Mouse (Mus musculus): Measurements from ENCODE around the gene 2900011O08Rik.
"Not testable (repeated sequence)": the region's sequence is repeated elsewhere in the genome, so short reads cannot be mapped to it uniquely, and the experiment has no call there.

The 2900011O08Rik gene

DNA sequence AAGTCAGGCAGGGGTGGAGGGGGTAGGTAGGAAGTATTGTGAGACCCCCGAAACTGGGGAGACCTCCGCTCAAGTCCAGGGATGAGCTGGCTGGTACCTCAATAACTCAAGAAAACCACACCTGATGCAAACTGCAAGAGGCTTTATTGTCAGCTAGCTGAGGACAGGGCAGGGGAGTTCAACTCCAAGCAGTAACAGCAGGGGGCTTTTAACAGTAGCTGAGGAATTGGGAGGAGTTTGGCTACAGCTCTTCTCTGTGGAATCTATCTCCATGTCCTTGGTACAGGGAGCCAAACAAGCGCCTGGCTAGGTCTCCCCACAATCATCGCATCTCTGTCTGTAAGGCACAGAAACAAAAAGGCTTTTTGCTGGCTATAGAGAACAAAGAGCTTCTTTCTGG is 80.2 kb downstream of the 2900011O08Rik start:
- in situ Hi-C loops (cut with MboI): not testable (repeated sequence)

- in situ Hi-C loops (cut with MboI): not testable (repeated sequence)
Measured at GRCm38 (mm10) chr16:14068701-14069100, 82.3 kb downstream of the 2900011O08Rik start.

GRCm38 (mm10) chr16:14070471-14071169 is 84.2 kb downstream of the 2900011O08Rik start:
- in situ Hi-C loops (cut with MboI): no loop called here

DNA sequence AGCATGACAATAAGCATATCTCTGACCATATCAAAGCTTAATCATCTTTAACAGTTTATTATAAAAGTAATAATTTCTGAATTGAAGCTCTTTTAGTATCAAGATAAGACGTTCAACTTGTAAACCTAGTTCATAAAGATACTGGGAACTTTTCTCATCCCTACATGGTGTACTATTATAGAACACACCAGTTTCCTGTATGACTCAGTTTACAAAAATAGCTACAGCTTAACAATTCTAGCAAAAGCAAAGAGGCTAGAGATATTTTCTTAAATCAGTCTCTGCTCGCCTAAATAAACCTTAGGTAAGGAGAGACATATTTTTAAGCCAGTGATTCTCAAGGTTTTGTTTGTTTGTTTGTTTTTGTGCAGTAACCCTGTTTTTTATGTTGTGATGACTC is 96.5 kb downstream of the 2900011O08Rik start:
- in situ Hi-C loops (cut with MboI): no loop called here

- in situ Hi-C loops (cut with MboI): no loop called here
Measured at GRCm38 (mm10) chr16:14088249-14088648, 101.8 kb downstream of the 2900011O08Rik start.

DNA sequence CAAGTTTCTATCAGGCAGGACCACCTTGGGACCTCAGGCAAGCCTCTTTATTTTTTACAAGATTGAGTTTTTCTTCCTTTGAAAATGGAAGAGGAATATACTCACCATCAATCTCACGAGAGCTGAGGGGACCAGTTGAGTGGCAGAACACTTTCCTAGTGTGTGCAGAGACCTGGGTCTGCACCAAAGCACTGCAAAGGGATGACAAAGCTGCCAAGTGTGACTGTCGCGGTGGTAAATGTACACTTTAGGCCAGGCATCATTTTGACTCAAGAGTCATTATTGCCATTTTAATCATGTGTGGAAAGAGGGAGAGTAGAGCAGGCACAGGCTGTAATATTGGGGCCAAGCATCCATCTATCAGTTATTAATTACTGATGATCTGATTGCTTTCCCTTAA is 102.9 kb downstream of the 2900011O08Rik start:
- in situ Hi-C loops (cut with MboI): no loop called here

- in situ Hi-C loops (cut with MboI): no loop called here
Measured at GRCm38 (mm10) chr16:14091771-14092170, 105.4 kb downstream of the 2900011O08Rik start.

- in situ Hi-C loops (cut with MboI): no loop called here
Measured at GRCm38 (mm10) chr16:14105891-14106290, 119.5 kb downstream of the 2900011O08Rik start.

DNA sequence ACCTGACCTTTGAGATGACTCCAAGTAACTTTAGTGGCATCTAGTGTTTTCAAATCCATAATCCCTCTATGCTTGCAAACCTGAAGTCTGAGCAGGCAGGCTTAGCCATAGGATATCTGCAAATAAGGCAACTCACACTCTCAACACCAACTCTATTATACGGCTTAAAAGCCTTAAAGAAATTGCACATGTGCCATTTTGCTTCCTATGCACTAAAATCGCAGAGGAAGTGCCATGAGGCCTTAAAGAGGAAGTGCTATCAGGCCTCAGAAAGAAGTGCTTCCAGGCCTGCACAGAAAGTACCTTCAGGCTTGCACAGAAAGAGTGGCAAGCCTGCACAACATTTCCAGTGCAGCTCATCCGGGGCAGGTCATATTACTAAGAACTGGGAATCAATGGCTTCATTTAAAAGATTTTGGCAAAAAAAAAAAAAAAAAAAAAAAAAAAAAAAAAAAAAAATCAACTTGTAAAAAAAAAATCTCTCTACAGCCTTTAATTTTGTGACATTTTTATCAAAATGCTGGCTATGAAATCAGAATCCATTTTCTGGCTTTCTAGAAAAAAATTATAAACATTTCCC is 123.3 kb downstream of the 2900011O08Rik start:
- in situ Hi-C loops (cut with MboI): no loop called here

- in situ Hi-C loops (cut with MboI): no loop called here
Measured at GRCm38 (mm10) chr16:14110922-14111321, 124.5 kb downstream of the 2900011O08Rik start.

DNA sequence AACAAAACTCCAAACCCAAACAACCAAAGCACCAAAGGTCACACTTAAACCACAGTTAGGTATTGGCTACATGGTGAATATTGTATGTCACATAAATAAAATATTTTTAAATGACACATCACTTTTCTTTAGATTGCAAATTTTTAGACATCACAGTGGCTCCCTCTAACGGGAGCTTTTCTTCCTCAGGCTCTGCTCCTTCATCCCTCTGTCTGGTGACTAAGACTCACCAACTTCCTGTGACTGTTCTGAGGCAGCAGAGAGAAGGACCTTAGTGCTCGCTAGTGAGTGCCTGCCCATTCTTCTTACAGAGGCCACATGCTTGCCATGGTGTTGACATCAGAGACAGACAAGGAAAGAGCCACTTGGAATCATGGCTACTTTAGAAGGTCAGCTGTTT is 125.7 kb downstream of the 2900011O08Rik start:
- in situ Hi-C loops (cut with MboI): no loop called here

DNA sequence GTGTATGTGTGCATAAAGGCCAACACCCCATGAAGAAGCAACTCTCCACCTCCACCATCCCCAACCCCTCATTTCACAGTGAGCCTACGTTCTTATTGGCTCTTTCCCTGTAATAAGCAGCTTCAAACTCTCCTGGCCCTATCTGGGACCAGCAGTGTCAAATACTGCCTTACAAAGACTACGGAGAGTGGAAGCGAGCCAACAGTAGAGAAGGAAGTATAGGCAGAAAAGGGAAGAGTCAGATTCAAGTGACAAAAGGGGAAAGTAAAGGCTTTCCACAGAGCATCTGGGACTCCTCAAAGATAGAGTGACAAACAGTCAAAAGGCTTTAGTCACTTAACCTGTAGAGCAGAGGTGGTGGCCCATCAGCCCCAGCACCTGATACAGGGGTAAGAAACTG is 126.3 kb downstream of the 2900011O08Rik start:
- in situ Hi-C loops (cut with MboI): no loop called here

DNA sequence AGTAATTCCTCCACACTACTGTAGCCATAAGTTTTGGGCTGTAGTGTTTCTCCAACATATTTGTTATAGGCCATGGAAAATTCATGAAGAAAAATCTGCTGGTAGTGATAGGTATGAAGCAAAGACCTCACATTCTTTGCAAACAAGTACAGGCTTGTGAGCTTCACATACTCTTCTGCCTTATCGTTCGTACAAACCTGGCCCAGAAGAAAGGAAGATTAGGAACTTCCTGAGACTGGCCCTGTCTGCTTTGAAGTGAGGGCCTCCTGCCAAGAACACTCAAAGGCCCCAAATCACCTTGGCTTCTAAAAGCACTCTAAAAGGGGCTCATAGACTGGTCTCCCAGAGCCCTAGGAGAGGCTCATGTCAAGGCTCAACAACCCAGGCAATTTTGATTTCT is 130.9 kb downstream of the 2900011O08Rik start:
- in situ Hi-C loops (cut with MboI): no loop called here

GRCm38 (mm10) chr16:14120941-14121340 is 134.5 kb downstream of the 2900011O08Rik start:
- in situ Hi-C loops (cut with MboI): no loop called here

- in situ Hi-C loops (cut with MboI): no loop called here
Measured at GRCm38 (mm10) chr16:14121563-14121962, 135.2 kb downstream of the 2900011O08Rik start.

DNA sequence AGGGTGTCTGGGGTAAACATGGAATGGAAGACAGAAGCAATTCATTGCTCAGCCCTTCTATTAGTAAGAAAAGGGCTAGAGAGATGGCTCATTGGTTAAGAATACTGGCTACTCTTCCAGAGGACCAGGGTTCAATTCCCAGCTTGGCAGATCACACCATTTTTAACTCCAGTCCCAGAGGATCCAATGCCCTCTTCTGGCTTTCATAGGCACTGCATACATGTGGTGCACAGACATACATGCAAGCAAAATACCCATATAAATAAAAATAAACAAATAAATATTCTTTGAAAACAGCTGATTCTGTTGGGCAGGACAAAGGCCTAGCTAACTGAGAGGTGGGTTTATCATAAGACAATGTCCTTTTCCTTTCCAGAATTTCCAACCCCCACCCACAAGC is 136.2 kb downstream of the 2900011O08Rik start:
- in situ Hi-C loops (cut with MboI): no loop called here

- in situ Hi-C loops (cut with MboI): no loop called here
Measured at GRCm38 (mm10) chr16:14123901-14124300, 137.5 kb downstream of the 2900011O08Rik start.

- in situ Hi-C loops (cut with MboI): no loop called here
Measured at GRCm38 (mm10) chr16:14124709-14125108, 138.3 kb downstream of the 2900011O08Rik start.

GRCm38 (mm10) chr16:14125253-14125652 is 138.8 kb downstream of the 2900011O08Rik start:
- in situ Hi-C loops (cut with MboI): no loop called here

DNA sequence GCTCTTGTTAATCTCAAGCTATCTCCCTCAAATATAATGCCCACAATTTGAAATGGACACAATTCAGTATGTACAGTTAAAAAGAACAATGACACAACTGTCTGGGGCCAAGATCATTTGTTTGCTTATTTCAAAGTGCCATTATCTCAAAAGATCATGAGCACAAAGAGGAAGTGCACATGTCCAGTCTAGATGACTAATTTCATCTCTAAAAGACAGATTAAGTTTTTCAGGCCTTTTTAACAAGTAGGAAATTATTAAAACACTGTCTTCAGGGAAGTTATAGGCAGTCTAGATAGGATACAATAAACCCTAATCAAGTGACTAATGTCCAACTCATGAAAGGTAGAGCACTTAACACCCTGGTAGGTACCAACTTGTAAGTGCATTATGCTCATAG is 142.6 kb downstream of the 2900011O08Rik start:
- in situ Hi-C loops (cut with MboI): no loop called here

DNA sequence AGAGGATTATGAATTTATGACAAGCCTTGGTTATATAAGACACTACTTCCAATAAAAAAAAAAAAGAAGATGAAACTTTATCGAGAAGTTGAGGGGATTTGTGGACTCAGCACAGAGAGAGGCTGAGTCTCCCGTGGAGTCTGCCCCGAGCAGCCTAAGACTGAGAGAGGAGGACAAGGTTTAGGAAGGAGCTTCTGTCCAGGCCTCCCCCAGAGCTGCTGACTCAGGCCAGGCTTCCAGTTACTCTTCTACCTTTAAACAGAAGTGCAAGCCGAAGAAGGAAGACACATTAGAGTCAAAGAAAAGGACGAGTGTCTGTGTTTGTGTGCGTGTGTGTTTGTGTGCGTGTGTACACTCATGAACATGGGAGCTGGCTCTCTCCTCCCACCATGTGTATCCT is 144.4 kb downstream of the 2900011O08Rik start:
- in situ Hi-C loops (cut with MboI): no loop called here

GRCm38 (mm10) chr16:14131376-14131775 is 145.0 kb downstream of the 2900011O08Rik start:
- in situ Hi-C loops (cut with MboI): no loop called here

DNA sequence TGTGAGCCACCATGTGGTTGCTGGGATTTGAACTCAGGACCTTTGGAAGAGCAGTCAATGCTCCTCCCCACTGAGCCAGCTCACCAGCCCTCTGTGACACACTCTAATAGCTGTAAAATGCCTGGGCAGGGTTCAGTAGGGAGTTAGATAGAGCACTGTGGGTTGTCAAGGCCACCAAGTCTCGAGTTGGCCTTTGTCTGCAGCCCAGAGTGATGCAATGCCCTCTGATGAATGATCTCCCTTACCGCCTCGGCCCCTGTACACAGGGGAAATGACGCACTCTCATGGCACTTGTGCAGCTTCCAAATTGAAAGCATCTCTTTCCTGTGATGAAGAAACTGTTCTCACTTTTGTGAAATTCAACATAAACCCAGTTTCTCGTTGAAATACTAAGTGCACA is 145.4 kb downstream of the 2900011O08Rik start:
- in situ Hi-C loops (cut with MboI): no loop called here

- in situ Hi-C loops (cut with MboI): no loop called here
Measured at GRCm38 (mm10) chr16:14135014-14135413, 148.6 kb downstream of the 2900011O08Rik start.

Data from mature B cell (primary cell).